Mouse (Mus musculus): Measurements from ENCODE around the gene Cdhr3.
"Not testable (repeated sequence)": the region's sequence is repeated elsewhere in the genome, so short reads cannot be mapped to it uniquely, and the experiment has no call there.

The Cdhr3 gene

GRCm38 (mm10) chr12:33005858-33006257, 86.8 kb downstream of the Cdhr3 start:
- DNase-seq (ENCODE audit: low spot score in 2 of 2) = no peak

- DNase-seq (ENCODE audit: low spot score in 2 of 2) = no peak
These were observed 89.2 kb downstream of the Cdhr3 start for GRCm38 (mm10) chr12:33003339-33003965.

DNA sequence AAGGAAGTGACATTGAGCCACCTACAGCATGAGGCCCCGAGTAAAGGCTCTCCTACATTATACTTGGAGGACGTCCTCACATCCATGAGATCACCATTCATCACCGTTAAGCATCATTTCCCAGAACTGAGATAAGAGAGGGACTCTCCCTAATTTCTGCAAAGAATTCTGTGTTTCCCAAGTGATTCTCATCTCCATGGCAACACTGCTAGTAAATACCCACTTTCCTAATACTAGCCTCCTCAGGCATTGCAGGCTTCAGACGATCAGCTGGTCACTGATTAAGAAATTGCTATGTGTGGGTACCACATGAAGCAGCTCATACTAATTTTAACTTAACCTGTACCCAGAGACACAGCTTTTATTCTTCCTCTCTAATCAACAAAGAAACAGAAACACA, 92.3 kb downstream of the Cdhr3 start:
- DNase-seq (ENCODE audit: low spot score in 2 of 2) = no peak

- DNase-seq (ENCODE audit: low spot score in 2 of 2) = not testable (repeated sequence)
These were observed 92.9 kb downstream of the Cdhr3 start for GRCm38 (mm10) chr12:32999778-33000177.

DNA sequence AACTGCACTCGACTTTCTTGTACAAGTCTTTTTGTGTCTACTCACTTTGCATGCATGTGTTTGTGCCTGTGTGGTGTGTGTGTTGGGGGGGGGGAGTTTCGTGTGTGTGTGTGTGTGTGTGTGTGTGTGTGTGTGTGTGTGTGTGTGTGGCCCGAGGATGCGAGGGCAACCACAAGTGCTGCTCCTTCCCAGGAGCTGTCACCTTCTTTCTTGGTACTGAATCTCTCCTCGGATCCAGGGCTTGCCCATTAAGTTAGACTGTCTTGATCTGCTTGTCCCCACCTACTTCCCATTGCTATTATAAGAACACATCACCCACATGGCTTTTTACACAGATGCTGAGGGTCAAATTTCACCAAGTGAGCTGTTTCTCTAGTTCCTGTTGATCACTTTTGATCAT, 93.9 kb downstream of the Cdhr3 start:
- no peak for DNase-seq (ENCODE audit: low spot score in 2 of 2)

DNA sequence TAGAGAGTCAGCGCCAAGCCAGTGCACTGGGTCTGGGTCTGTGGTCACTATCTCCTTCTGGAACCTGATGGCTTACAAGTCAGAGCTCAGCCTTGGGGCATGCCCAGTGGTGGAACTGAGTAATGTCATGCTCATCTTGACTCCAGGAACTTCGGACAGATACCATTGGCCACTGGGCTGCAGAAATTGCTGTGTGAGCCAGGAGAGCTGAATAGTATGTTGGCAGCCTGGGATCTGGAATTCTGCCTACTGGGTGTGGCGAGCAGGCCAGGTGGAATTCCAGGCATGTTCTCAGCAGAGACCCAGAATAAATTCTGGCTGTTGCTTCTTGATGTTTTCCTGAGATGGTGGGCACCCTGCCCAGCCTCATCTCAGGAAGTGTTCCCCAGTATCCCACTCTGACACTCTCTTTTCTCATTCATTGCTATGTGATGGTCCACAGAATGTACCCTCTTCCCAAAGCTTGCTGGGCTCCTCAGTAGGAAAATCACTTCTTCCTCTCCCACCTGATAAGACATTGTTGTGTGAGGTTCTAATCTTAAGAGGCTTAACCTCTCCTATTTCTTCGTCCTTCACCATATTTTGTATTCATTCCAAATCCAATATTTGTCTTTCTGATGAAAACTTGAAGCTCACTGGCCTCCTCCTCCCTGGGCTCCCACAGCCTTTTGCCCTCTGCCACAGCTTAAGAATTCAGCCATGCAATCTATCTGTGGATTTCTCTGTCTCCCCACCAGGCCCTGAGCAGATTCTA, 97.4 kb downstream of the Cdhr3 start:
- DNase-seq (ENCODE audit: low spot score in 2 of 2) = no peak

- DNase-seq (ENCODE audit: low spot score in 2 of 2) = no peak
These were observed 98.6 kb downstream of the Cdhr3 start for GRCm38 (mm10) chr12:32994081-32994480.

DNA sequence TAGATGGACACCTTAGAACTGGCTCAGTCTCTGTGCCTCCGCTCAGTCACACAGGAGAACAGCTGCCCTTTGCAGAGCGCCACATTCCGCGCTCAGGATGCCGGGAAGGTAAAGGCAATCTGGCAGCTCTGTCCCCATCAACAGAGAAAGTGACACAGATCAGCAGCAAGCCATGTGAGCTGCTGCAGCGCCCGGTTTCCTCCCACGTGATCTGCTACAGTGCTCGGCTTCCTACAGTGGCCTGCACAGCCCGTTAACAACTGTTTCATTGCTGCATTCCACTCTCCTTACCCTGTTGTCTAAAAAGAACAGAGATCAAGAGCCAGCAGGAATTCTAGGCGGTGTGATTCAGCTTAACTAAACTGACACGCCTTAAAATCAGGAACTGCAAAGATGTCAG, 102.9 kb downstream of the Cdhr3 start:
- DNase-seq (ENCODE audit: low spot score in 2 of 2) = peak in 1 of 2 experiments; percentile 18

DNA sequence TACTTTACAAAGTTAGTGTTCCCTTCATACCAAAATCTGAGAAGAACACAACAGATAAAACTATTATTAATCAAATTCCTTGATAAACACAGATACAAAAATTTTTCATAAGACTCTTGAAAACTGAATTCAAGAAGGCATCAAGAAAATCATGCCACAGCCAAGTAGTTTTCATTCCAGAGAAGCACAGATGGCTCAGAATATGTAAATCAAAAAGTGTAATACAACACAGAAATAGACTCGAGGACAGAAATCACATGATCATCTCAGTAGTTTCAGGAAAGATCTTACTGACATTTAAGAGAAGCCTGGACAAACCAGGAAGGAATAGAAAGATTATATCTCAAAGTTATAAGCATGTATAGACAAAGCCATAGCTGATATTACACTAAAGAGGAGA, 106.4 kb downstream of the Cdhr3 start:
- DNase-seq (ENCODE audit: low spot score in 2 of 2) = no peak

Data from frontal cortex, postnatal 25 days (tissue).